Mouse (Mus musculus) hindbrain, embryonic 13.5 days (tissue): Measurements from ENCODE around the gene Adcy9. TPM values are rescaled to one million over a fixed set of nuclear protein-coding genes. Genes with fewer than 3 reads are reported as not detected.

Source experiments
- ATAC-seq: fragments of 200-750 bp; cut with Nextera tagmentation; 2 replicates; pipeline ENCODE4 v1.8.0; 2017; ENCODE audit warnings: moderate TSS enrichment; ENCODE audit not compliant: low FRiP score
- H3K27ac ChIP-seq: fragments of 300-500 bp; sonication (generic); 2 replicates; pipeline ENCODE4 v1.5.1; 2015; ENCODE audit warnings: inconsistent platforms, mild to moderate bottlenecking, moderate library complexity
- H3K27me3 ChIP-seq: fragments of 300-500 bp; sonication (generic); 2 replicates; pipeline ENCODE4 v1.6.1; 2015; ENCODE audit warnings: mild to moderate bottlenecking, inconsistent platforms
- H3K36me3 ChIP-seq: fragments of 300-500 bp; sonication (generic); 2 replicates; pipeline ENCODE4 v1.6.1; 2015; ENCODE audit warnings: mild to moderate bottlenecking, inconsistent platforms
- H3K4me1 ChIP-seq: fragments of 300-500 bp; sonication (generic); replicated peaks from 2 replicates; pipeline ENCODE4 v1.6.1; 2015; ENCODE audit warnings: inconsistent platforms
- H3K4me2 ChIP-seq: fragments of 300-500 bp; sonication (generic); 2 replicates; pipeline ENCODE4 v1.6.1; 2015; ENCODE audit warnings: inconsistent platforms, mild to moderate bottlenecking, moderate library complexity
- H3K4me3 ChIP-seq: fragments of 300-500 bp; sonication (generic); 2 replicates; pipeline ENCODE4 v1.5.1; 2015; ENCODE audit warnings: mild to moderate bottlenecking, inconsistent platforms
- H3K9ac ChIP-seq: fragments of 300-500 bp; sonication (generic); 2 replicates; pipeline ENCODE4 v1.6.1; 2015; ENCODE audit warnings: mild to moderate bottlenecking, inconsistent platforms
- H3K9me3 ChIP-seq: fragments of 300-500 bp; sonication (generic); 2 replicates; pipeline ENCODE4 v1.6.1; 2016; ENCODE audit warnings: inconsistent platforms
- WGBS: fragments of 180-500 bp; shearing (Covaris S2); methylation state at CpG from one replicate; pipeline ENCODE4 v1.1.7; 2015; 5-methylcytosine and 5-hydroxymethylcytosine counted together
- polyA plus RNA-seq: library from polyadenylated mRNA; unstranded; fragments of >200 nt; fragmentation: Nextera tagmentation; extraction: Ambion mirVana; gene quantifications from 2 replicates; pipeline ENCODE4 v1.2.1, GENCODE M21; 2015

The Adcy9 gene
- polyA plus RNA-seq, 1 experiment from 2014 or later, result 2.8 TPM

DNA sequence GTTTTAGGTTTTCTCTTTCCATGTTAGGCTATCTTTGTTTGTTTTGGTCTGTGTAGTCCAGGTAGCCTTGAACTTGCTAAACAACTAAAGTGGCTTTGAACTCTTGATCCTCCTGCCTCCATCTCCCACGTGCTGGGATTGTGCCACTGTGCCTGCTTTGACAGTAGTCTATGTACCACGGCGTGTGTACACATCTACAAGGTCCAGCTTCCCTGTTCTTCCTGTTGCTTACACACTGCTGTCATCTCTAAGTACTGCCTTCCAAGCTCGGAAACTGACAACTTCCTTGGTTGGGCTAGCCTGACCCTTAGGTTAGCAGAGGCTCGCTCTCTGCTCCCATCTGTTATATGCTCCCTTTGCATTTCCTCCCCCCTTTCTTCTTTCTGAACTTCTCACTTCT lies 116.7 kb downstream of the Adcy9 start:
- H3K4me2 ChIP-seq, result no peak overlapping the region
- H3K27ac ChIP-seq, result no peak overlapping the region
- no peak overlapping the region for H3K4me3 ChIP-seq
- no peak for ATAC-seq
- H3K27me3 ChIP-seq, result no peaks in the 10 kb centered on the region
- H3K36me3 ChIP-seq, result peaks cover 20% of the 10 kb centered on the region
- no peaks in the 10 kb centered on the region for H3K4me1 ChIP-seq
- H3K9ac ChIP-seq, result no peak overlapping the region
- H3K9me3 ChIP-seq, result no peaks in the 10 kb centered on the region
- 83% methylated on average over 5 of the region's 5 CpGs for WGBS

- H3K36me3 ChIP-seq, result peaks cover 29% of the 10 kb centered on the region
- 95% methylated on average over 7 of the region's 7 CpGs for WGBS
- no peak overlapping the region for H3K27ac ChIP-seq
- ATAC-seq, result no peak
- H3K9me3 ChIP-seq, result no peaks in the 10 kb centered on the region
- no peak overlapping the region for H3K4me3 ChIP-seq
- H3K9ac ChIP-seq, result no peak overlapping the region
- no peaks in the 10 kb centered on the region for H3K4me1 ChIP-seq
- no peak overlapping the region for H3K4me2 ChIP-seq
- H3K27me3 ChIP-seq, result no peaks in the 10 kb centered on the region
These were observed 120.0 kb downstream of the Adcy9 start for GRCm38 (mm10) chr16:4300280-4300679.

- no peak for ATAC-seq
- Histone ChIP-seq H3K27me3 (no peaks in the 10 kb centered on the region), H3K9me3 (no peaks in the 10 kb centered on the region), H3K27ac (no peak overlapping the region), H3K4me2 (no peak overlapping the region), H3K9ac (no peak overlapping the region), H3K36me3 (peaks cover 29% of the 10 kb centered on the region), H3K4me1 (no peaks in the 10 kb centered on the region), H3K4me3 (no peak overlapping the region)
- WGBS, result 89% methylated on average over 3 of the region's 3 CpGs
These were observed 127.0 kb downstream of the Adcy9 start for GRCm38 (mm10) chr16:4293259-4293658.

- no peak for ATAC-seq
- H3K4me3 ChIP-seq, result no peak overlapping the region
- H3K9me3 ChIP-seq, result no peaks in the 10 kb centered on the region
These were observed 130.8 kb downstream of the Adcy9 start for GRCm38 (mm10) chr16:4289507-4289906.

GRCm38 (mm10) chr16:4286593-4286992 lies 133.7 kb downstream of the Adcy9 start:
- H3K36me3 ChIP-seq, result peaks cover 21% of the 10 kb centered on the region
- H3K9ac ChIP-seq, result no peak overlapping the region
- H3K27me3 ChIP-seq, result no peaks in the 10 kb centered on the region
- no peak for ATAC-seq
- WGBS, result 81% methylated on average over 7 of the region's 7 CpGs
- H3K4me2 ChIP-seq, result no peak overlapping the region
- no peak overlapping the region for H3K4me3 ChIP-seq
- H3K4me1 ChIP-seq, result no peaks in the 10 kb centered on the region
- H3K27ac ChIP-seq, result no peak overlapping the region
- no peaks in the 10 kb centered on the region for H3K9me3 ChIP-seq

More at GRCm38 (mm10) chr16:4289507-4289906, 130.8 kb downstream of the Adcy9 start:
- no peak overlapping the region for H3K9ac ChIP-seq
- H3K4me1 ChIP-seq, result no peaks in the 10 kb centered on the region
- no peak overlapping the region for H3K4me2 ChIP-seq
- H3K27ac ChIP-seq, result no peak overlapping the region
- H3K36me3 ChIP-seq, result peaks cover 28% of the 10 kb centered on the region
- no peaks in the 10 kb centered on the region for H3K27me3 ChIP-seq

GRCm38 (mm10) chr16:4285257-4285656 lies 135.0 kb downstream of the Adcy9 start:
- Histone ChIP-seq H3K27ac (no peak overlapping the region), H3K4me3 (no peak overlapping the region), H3K9me3 (no peaks in the 10 kb centered on the region), H3K4me1 (no peaks in the 10 kb centered on the region), H3K9ac (no peak overlapping the region), H3K4me2 (no peak overlapping the region), H3K27me3 (no peaks in the 10 kb centered on the region), H3K36me3 (peaks cover 21% of the 10 kb centered on the region)
- ATAC-seq, result no peak
- 75% methylated on average over 5 of the region's 5 CpGs for WGBS

DNA sequence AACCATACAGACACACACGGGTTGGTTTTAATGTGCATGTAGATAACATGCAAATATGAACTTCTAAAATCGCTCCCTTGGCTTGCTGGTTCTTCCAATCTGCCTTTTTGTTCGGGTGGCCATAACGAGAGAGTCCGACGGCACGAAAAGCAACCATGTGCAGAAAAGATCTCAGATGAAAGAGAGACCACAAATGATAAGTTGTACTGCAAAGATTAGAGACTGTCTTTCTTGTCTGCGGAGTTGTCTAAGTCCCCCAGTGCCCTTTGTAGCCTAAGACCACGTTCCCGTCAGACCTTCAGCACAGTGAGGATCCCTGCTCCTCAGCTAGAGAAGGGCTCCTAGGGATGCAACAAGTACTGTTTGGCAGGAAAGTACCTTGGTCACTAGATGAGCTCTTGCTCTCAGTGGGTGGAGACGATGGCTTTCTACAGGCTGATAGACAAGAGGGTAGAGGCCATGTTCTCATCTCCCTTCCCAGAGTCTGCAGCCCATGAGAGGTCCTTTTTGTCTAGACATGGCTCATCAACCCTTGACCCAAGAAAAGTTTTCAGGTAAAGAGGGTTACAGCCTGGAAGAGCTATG lies 136.9 kb downstream of the Adcy9 start:
- H3K4me2 ChIP-seq, result no peak overlapping the region
- H3K27ac ChIP-seq, result no peak overlapping the region
- H3K9me3 ChIP-seq, result no peaks in the 10 kb centered on the region
- peaks cover 2% of the 10 kb centered on the region; the same call in 1 of the 2 replicates for H3K27me3 ChIP-seq
- no peak overlapping the region for H3K9ac ChIP-seq
- 92% methylated on average over 11 of the region's 11 CpGs for WGBS
- H3K36me3 ChIP-seq, result peaks cover 13% of the 10 kb centered on the region
- no peaks in the 10 kb centered on the region for H3K4me1 ChIP-seq
- ATAC-seq, result no peak
- no peak overlapping the region for H3K4me3 ChIP-seq

DNA sequence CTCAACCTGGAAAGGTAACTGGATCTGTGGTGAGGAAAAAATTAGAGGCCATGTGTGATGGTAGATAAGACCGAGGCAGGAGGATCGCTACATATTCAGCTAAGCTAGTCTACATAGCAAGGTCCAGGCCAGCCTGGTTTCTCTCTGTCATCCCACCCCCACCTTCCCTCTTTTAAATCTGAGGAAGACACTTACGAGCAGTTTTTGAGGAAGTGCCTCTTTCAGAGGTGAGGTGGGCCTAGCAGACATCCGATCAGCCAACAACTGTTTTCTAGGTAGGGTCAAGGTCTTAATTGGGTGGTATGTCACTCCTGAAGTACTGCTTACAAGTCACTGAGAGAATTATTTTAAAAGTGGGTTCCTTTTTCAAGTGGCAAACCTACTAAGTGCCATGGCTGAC lies 138.8 kb downstream of the Adcy9 start:
- ATAC-seq, result no peak
- Histone ChIP-seq H3K27ac (no peak overlapping the region), H3K4me3 (no peak overlapping the region), H3K4me1 (no peaks in the 10 kb centered on the region), H3K4me2 (no peak overlapping the region), H3K9me3 (no peaks in the 10 kb centered on the region), H3K9ac (no peak overlapping the region), H3K27me3 (peaks cover 2% of the 10 kb centered on the region; the same call in 1 of the 2 replicates), H3K36me3 (0 out of 2 replicates have a peak, but pooled peaks cover 4% of the 10 kb centered on the region)
- WGBS, result 81% methylated on average over 4 of the region's 4 CpGs

DNA sequence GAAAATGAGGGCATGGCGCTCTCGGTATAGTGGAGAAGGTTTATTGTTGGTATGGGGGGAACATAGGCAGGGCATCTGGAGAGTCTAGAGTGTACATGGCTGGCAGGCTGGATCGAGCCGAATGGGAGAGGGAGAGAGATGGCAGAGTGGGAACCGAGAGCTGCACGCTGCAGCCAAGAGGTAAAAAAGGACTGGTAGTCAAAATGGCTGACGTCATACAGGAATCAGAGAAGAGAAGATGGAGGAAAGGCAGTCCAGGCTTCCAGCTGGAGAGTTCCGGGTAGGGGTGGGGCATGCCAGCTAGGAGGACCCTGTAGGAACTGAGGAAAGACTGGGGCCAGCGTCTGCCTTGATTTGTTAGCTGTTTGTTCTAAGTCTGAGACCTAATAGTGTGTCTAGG lies 139.3 kb downstream of the Adcy9 start:
- H3K27me3 ChIP-seq, result peaks cover 2% of the 10 kb centered on the region; the same call in 1 of the 2 replicates
- WGBS, result 87% methylated on average over 9 of the region's 9 CpGs

DNA sequence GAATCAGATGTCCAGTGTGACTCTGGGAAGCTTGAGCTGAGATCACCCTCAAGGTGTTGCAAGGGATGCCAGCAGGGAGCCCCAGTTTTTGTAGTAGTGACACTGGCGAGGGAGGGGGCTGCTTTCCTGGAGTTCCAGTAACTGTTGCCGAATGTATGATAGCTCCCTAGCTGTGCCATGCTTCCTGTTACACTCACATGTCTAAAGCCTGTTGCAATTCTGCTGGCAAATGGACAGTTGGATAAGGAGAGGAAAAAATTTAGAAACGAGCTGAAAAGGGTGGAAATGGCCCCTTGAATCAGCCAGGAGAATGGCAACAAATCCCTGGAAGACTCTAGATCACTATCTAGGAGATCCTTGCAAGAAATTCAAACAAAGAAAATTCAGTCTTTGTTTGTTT lies 140.7 kb downstream of the Adcy9 start:
- Histone ChIP-seq H3K27ac (no peak overlapping the region), H3K27me3 (peaks cover 2% of the 10 kb centered on the region; the same call in 1 of the 2 replicates), H3K9me3 (no peaks in the 10 kb centered on the region), H3K4me2 (no peak overlapping the region), H3K4me3 (no peak overlapping the region), H3K4me1 (no peaks in the 10 kb centered on the region), H3K36me3 (no peaks in the 10 kb centered on the region), H3K9ac (no peak overlapping the region)
- ATAC-seq, result no peak
- 70% methylated on average over 3 of the region's 3 CpGs for WGBS

More for the DNA sequence above, 139.3 kb downstream of the Adcy9 start:
- no peak overlapping the region for H3K9ac ChIP-seq
- no peak overlapping the region for H3K4me3 ChIP-seq
- 0 out of 2 replicates have a peak, but pooled peaks cover under 1% of the 10 kb centered on the region for H3K36me3 ChIP-seq
- H3K4me2 ChIP-seq, result no peak overlapping the region
- no peaks in the 10 kb centered on the region for H3K4me1 ChIP-seq
- no peaks in the 10 kb centered on the region for H3K9me3 ChIP-seq
- ATAC-seq, result no peak
- no peak overlapping the region for H3K27ac ChIP-seq

DNA sequence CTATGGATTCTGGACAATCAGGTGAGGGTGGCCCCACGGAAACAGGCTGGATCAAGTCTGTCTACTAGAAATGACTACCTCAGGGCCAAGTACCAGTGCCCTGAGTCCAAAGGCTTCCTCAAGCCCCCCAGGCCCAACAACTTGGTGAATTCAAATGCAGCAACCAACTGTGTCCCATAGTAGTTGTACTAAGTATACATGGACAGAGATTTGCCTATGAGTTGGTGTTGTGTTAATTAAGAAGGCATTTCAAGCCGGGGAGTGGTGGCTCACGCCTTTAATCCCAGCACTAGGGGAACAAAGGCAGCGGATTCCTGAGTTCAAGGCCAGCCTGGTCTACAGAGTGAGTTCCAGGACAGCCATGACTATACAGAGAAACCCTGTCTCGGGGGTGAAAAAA lies 143.7 kb downstream of the Adcy9 start:
- peaks cover 7% of the 10 kb centered on the region; the same call in 1 of the 2 replicates for H3K4me1 ChIP-seq
- H3K36me3 ChIP-seq, result no peaks in the 10 kb centered on the region
- ATAC-seq, result no peak
- no peak overlapping the region for H3K9ac ChIP-seq
- H3K27me3 ChIP-seq, result peaks cover 2% of the 10 kb centered on the region; the same call in 1 of the 2 replicates
- no peak overlapping the region for H3K4me2 ChIP-seq
- 86% methylated on average over 5 of the region's 5 CpGs for WGBS
- no peaks in the 10 kb centered on the region for H3K9me3 ChIP-seq
- no peak overlapping the region for H3K4me3 ChIP-seq
- H3K27ac ChIP-seq, result no peak overlapping the region

- Histone ChIP-seq H3K36me3 (no peaks in the 10 kb centered on the region), H3K4me3 (no peak overlapping the region), H3K9me3 (no peaks in the 10 kb centered on the region), H3K4me1 (peaks cover 7% of the 10 kb centered on the region; the same call in 1 of the 2 replicates), H3K9ac (no peak overlapping the region), H3K27ac (no peak overlapping the region), H3K27me3 (peaks cover 2% of the 10 kb centered on the region; the same call in 1 of the 2 replicates), H3K4me2 (no peak overlapping the region)
- WGBS, result 80% methylated on average over 2 of the region's 2 CpGs
- no peak for ATAC-seq
These were observed 144.1 kb downstream of the Adcy9 start for GRCm38 (mm10) chr16:4276151-4276550.
